Mouse (Mus musculus) layer of hippocampus, adult 2 months (tissue): ENCODE data around the gene Ranbp3. TPM values are rescaled to one million over a fixed set of nuclear protein-coding genes. Genes with fewer than 3 reads are reported as not detected.

Source experiments
- DNase-seq, 2 experiments: peaks; one replicate each; pipeline ENCODE4 v3.0.0; 2022; ENCODE audit warnings: low spot score in 2 of 2
- H3K27ac ChIP-seq: fragments of 200-600 bp; 2 replicates; pipeline ENCODE4 v1.8.1; 2022
- H3K4me3 ChIP-seq: fragments of 200-600 bp; 2 replicates; pipeline ENCODE4 v1.8.1; 2022; ENCODE audit warnings: mild to moderate bottlenecking
- CTCF ChIP-seq: fragments of 200-600 bp; conservative IDR thresholded peaks from 2 replicates; pipeline ENCODE4 v1.8.1; 2022; ENCODE audit warnings: antibody characterized with exemption, mild to moderate bottlenecking, moderate library complexity
- total RNA-seq, 2 experiments: library from RNA; stranded (reverse); gene quantifications; 2 replicates each; pipeline ENCODE4 v1.2.3; 2021

Gene Ranbp3
- total RNA-seq, 2 experiments from 2014 or later: 87.5 to 89.6 TPM

DNA sequence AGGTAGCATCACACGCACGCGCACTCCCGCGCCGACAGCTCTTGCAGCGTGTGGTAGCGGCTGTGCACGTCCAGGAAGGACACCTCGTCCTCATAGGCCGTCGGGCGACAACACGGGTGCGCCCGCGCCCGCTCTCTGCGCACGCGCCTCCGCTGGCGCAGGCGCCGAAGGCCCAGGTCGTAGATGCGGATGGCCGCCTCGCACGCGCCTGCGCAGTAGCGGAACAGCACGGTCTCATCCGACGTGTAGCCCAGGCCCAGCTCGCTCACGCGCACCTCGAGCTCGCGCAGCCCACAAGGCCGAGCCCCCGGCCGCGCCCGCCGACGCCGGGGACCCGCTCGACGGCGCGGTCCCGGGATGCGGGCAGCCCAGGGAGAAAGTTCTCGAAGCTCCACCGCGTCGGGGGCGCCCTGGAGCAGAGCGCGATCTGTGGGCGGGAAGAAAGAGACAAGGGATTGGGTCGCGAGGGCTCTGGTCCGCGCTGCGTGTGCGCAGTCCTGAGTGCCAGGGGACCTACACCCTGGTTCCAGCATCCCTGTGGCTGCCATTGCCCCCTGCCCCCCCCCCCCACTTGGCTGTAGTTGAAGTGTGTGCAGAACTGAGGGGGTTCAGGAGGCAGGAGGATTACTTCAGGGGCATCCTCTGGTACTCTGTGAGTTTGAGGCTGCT, 78.4 kb downstream of the Ranbp3 start:
- DNase-seq: no peak
- TF ChIP-seq CTCF: no peak
- Histone ChIP-seq H3K27ac (no peak overlapping the region), H3K4me3 (no peak overlapping the region)

DNA sequence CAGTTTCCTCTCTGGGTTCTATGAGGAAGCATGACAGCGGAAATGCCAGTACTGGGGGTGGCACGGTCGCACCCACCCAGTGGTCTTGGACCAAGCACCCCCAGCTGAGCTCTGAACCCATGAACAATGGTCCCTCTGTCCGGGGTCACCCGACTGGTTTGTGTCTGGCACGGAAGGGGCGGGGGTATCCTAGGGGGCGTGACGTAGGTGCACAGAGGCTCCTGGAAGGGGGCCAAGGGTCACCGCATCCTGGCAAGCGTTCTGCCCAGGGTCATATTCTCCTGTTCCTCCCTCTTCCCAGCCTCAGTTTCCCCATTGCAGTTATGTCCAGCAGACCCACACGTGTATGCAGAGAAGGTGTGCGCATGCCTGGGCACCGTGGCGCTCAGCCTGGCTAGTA, 80.4 kb downstream of the Ranbp3 start:
- Histone ChIP-seq H3K4me3 (no peak overlapping the region), H3K27ac (no peak overlapping the region)
- no peak for DNase-seq
- TF ChIP-seq CTCF: no peak

DNA sequence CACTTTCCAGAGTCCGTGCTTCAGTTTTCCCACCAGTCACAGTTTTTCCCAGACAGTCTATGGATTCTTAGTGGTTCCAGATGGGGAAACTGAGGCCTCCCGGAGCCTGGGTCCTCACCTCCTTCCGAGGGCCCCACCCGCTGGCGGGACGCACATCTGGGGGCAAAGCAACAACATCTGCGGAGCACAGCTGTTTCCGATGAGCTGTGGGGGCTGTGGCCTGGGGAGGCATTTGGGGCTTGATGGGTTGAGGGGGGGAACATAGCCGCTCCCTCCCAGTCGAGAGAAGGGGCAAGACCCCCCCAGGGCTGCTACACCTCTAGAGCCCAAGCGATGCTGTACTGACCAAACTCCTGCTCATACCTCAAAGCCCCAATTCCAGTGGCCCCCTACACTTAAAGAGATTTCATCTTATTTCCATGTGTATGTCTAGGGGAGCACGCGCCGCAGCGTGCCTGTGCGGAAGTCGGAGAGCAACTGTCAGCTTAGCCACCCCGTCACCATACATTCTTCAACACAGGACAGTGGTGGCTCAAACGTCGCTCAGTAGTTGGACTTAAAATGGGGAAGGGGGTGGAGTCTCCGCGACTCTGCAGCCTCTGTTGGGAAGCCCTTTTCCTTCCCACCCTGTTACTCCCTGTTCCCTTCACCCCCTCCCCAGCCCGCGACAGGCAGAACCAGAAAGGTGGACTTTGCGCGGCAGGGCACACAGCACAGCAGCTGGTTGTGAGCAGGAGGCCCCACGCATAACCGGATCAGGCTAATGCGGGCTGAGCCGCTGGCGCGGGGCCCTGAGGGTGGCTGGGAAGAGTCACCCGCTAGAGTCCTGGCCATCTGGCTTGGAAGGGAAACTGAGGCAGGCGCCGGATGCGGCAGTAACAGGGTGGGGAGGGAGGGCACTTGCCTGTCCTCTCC, 81.4 kb downstream of the Ranbp3 start:
- no peak for DNase-seq
- no peak overlapping the region for H3K4me3 ChIP-seq
- no peak overlapping the region for H3K27ac ChIP-seq
- TF ChIP-seq CTCF: no peak

DNA sequence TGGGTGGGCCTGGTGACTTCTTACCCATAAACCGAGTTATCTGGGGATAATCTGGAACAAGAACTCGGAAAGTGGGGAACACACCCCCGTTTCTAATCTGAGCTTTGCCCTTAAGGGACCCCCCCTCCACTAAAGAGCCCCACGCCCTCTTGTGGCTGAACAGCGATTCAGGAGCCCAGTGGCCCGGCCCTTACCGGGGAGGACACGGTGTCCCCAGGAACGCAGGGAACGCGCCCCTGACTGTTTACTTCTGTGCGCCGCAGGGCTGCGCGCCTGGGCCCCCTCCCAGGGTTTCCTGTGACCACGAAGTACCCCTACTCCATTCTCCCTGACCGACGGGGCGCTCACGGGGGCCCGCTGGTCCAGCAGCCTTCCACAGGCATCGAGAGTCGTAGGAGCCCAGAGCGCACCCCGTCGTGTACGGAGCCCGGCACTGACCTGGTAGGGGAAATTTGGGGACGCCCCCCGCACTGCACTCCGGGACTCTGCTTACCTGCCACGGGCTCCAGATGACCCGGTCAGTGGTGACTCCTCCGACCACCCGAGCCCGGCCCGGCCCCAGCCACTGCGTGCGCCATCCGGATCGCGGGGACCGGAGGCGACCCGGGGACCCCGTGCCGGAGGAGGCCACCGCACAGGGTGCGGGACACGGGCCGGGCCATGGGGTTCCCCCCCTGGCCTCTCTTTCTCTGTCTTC, 83.8 kb downstream of the Ranbp3 start:
- Histone ChIP-seq H3K4me3 (peak overlapping the region; percentile 40), H3K27ac (no peak overlapping the region)
- TF ChIP-seq CTCF: peak; percentile 64
- DNase-seq: no peak

DNA sequence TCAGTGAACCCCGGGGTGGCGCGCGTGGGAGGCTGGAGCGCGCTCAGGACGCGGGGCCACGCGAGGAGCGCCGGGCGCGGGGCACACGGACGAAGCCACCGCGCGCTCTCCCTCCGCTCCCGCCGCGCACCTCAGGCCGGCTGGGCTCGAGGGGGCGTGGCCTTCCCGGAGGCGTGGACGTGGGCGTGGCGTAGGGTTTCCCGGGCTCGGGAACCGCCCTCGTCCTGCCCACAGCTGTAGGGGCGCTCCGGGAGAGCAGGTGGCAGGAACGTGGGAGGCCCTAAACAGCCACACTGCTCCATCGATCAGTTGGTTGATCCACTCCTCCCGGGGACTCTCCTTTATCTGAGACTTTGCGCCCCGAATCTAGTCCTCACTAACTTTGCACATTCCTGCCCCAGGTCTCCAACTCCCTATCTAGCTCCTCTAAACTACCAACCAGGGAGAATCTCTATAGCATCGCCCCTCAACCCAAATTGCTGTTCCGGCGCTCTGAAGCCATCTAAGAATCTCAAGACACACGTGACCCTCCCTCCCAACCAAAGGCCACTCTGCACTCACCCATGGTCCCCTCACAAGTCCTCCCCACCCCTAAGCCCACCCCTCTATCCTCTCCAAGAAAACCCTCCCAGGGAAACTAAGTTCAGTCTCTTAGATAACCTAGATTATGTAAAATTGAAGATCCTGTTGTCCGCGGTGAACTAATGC, 84.5 kb downstream of the Ranbp3 start, which contains the start of gene Nrtn:
Nrtn (minus strand) TSS at position 115 of the 708 bp plus-strand sequence.
- peak in 1 of 2 experiments; percentile 65 for DNase-seq
- no peak within 1 kb of the TSS for H3K27ac ChIP-seq
- no peak for TF ChIP-seq CTCF
- H3K4me3 ChIP-seq: peak within 1 kb of the TSS; percentile 40

DNA sequence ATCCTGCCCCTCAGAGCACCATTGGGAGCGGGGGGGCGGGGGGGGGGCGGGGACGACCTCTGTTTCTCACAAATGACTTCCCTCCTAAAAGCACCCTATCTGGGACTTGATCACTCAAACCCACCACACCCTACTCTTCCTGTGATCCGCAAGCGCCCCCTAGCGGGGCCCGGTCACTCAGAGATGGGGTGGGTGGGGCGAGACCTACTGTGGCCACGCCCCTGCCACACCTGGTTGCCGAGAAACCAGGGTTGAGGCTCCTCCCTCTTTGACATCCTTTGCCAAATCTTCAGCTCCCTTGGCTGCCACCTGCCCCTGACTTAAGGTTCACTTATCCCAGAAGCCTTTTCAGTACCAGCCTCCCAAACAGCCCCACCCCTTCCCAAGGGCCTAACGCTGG, 85.0 kb downstream of the Ranbp3 start:
- DNase-seq: peak in 1 of 2 experiments; percentile 77
- Histone ChIP-seq H3K27ac (no peak overlapping the region), H3K4me3 (no peak overlapping the region)
- TF ChIP-seq CTCF: peak; percentile 78

DNA sequence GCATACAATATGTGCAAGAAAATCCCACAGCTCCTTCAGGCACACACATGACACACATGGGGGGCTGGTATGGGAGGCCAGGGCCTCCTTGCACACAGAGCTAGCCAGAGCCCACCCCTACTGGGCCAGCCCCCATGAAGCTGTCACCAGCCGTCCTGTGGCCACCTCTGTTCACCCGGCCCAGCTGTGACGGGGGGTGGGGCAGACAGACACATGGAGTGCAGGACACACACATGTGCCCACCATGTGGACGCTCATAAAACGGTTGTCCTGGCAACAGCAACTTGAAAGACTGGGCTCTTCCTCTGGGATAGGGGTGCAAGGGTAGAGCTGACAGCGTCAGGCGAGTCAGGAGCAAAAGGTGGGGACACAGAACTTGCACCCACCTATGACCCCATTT, 86.2 kb downstream of the Ranbp3 start:
- DNase-seq: no peak
- Histone ChIP-seq H3K27ac (no peak overlapping the region), H3K4me3 (no peak overlapping the region)
- no peak for TF ChIP-seq CTCF

DNA sequence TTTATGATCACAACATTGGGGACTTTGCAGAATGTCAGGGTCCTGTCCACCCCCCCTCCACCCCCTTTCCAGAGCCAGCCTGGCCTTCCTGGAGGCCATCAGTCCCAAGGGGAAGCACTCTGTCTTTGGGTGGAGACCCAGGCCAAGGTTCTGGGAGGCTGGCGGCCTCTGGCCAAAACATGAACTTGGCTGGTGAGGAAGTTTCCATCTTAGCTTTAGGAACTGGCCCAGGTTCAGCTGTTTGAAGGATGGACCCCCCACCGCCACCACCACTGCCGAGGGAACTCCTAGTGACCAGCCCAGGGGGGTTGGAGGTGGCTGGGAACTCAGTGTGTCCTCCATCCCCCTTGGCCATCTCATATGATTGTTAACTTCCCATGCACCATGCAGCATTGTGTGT, 88.0 kb downstream of the Ranbp3 start:
- no peak overlapping the region for H3K4me3 ChIP-seq
- TF ChIP-seq CTCF: no peak
- DNase-seq: no peak
- no peak overlapping the region for H3K27ac ChIP-seq

Other genes starting within 250 kb of the Ranbp3 start
- gene Ptprs, start 196.8 kb upstream of the Ranbp3 start, total RNA-seq: 100 to 1,000 TPM; 666 to 670 TPM
- not detected for gene Znrf4, start 160.9 kb upstream of the Ranbp3 start, total RNA-seq
- gene Gm20219, start 118.9 kb upstream of the Ranbp3 start, total RNA-seq: 1 to 10 TPM; 3.5 to 5.1 TPM
- gene Safb2, start 88.7 kb upstream of the Ranbp3 start, total RNA-seq: 100 to 1,000 TPM; 134 to 168 TPM
- 100 to 1,000 TPM; 162 to 193 TPM for gene Safb, start 88.5 kb upstream of the Ranbp3 start, total RNA-seq
- gene 2410015M20Rik, start 63.5 kb upstream of the Ranbp3 start, total RNA-seq: 100 to 1,000 TPM; 134 to 142 TPM
- 100 to 1,000 TPM; 383 to 406 TPM for gene Rpl36, start 59.9 kb upstream of the Ranbp3 start, total RNA-seq
- 10 to 100 TPM; 56.5 to 60.2 TPM for gene Lonp1, start 46.4 kb upstream of the Ranbp3 start, total RNA-seq
- gene Catsperd, start 45.2 kb upstream of the Ranbp3 start, total RNA-seq: 1 to 10 TPM; 1.1 to 1.8 TPM
- gene Ndufa11, start 44.5 kb downstream of the Ranbp3 start, total RNA-seq: 100 to 1,000 TPM; 196 to 229 TPM
- 10 to 100 TPM; 10.2 to 12.5 TPM for gene Vmac, start 44.7 kb downstream of the Ranbp3 start, total RNA-seq
- 1 to 10 TPM; 2.5 to 3.3 TPM for gene Nrtn, start 84.2 kb downstream of the Ranbp3 start, total RNA-seq
- 10 to 100 TPM; 73.9 to 74.4 TPM for gene Dus3l, start 91.5 kb downstream of the Ranbp3 start, total RNA-seq
- gene Prr22, start 97.0 kb downstream of the Ranbp3 start, total RNA-seq: 1 to 10 TPM in 1 of 2 experiments, under 1 TPM in 1; 0.79 to 1.9 TPM
- 1 to 10 TPM; 5.4 to 6.4 TPM for gene Rfx2, start 157.7 kb downstream of the Ranbp3 start, total RNA-seq
- gene Acsbg2, start 201.2 kb downstream of the Ranbp3 start, total RNA-seq: not detected
- under 1 TPM; 0.13 to 0.22 TPM for gene 1700061G19Rik, start 202.2 kb downstream of the Ranbp3 start, total RNA-seq